Mouse (Mus musculus) ES-Bruce4 (cell line): Measurements from ENCODE around the gene Syngap1. TPM values are rescaled to one million over a fixed set of nuclear protein-coding genes. Genes with fewer than 3 reads are reported as not detected.

Source experiments
- H3K27ac ChIP-seq: 2 replicates; pipeline ENCODE4 v1.5.1; 2012; ENCODE audit warnings: low read length, inconsistent platforms; ENCODE audit not compliant: insufficient read depth
- H3K27me3 ChIP-seq: 2 replicates; pipeline ENCODE4 v1.6.1; 2012; ENCODE audit warnings: mild to moderate bottlenecking, low read length, inconsistent platforms; ENCODE audit not compliant: control insufficient read depth, poor library complexity, insufficient read depth, severe bottlenecking
- H3K36me3 ChIP-seq: 2 replicates; pipeline ENCODE4 v1.6.1; 2012; ENCODE audit warnings: inconsistent platforms, mild to moderate bottlenecking, low read length, moderate library complexity; ENCODE audit not compliant: control insufficient read depth, poor library complexity, insufficient read depth, severe bottlenecking
- H3K4me1 ChIP-seq: one replicate; pipeline ENCODE4 v1.8.1; 2011; ENCODE audit warnings: low read length; ENCODE audit not compliant: control insufficient read depth, insufficient read depth
- H3K4me3 ChIP-seq: 2 replicates; pipeline ENCODE4 v1.5.1; 2011; ENCODE audit warnings: low read depth, mild to moderate bottlenecking, low read length
- H3K9ac ChIP-seq: 2 replicates; pipeline ENCODE4 v1.6.1; 2012; ENCODE audit warnings: low read depth, mild to moderate bottlenecking, inconsistent platforms; ENCODE audit not compliant: poor library complexity, severe bottlenecking
- H3K9me3 ChIP-seq: replicated peaks from 2 replicates; pipeline ENCODE4 v1.6.1; 2012; ENCODE audit warnings: mild to moderate bottlenecking, low read length, inconsistent platforms; ENCODE audit not compliant: control insufficient read depth, poor library complexity, insufficient read depth, severe bottlenecking
- CTCF ChIP-seq: IDR thresholded peaks from one replicate; pipeline ENCODE4 v1.8.1; 2011; ENCODE audit warnings: low read depth, low read length
- EP300 ChIP-seq: IDR thresholded peaks from 2 replicates; pipeline ENCODE4 v1.6.1; 2011; ENCODE audit warnings: low read depth, low read length; ENCODE audit not compliant: insufficient read depth
- POLR2A ChIP-seq: IDR thresholded peaks from one replicate; pipeline ENCODE4 v1.8.1; 2011; ENCODE audit warnings: low read length; ENCODE audit not compliant: insufficient read depth
- polyA plus RNA-seq: library from polyadenylated mRNA; stranded (reverse); fragments of >200 nt; gene quantifications from 2 replicates; pipeline ENCODE4 v1.2.4, GENCODE M21; 2011; ENCODE audit warnings: low read depth; ENCODE audit not compliant: missing spikeins, insufficient read depth, insufficient read length

Syngap1 gene
- polyA plus RNA-seq, 1 experiment = 23.5 TPM

DNA sequence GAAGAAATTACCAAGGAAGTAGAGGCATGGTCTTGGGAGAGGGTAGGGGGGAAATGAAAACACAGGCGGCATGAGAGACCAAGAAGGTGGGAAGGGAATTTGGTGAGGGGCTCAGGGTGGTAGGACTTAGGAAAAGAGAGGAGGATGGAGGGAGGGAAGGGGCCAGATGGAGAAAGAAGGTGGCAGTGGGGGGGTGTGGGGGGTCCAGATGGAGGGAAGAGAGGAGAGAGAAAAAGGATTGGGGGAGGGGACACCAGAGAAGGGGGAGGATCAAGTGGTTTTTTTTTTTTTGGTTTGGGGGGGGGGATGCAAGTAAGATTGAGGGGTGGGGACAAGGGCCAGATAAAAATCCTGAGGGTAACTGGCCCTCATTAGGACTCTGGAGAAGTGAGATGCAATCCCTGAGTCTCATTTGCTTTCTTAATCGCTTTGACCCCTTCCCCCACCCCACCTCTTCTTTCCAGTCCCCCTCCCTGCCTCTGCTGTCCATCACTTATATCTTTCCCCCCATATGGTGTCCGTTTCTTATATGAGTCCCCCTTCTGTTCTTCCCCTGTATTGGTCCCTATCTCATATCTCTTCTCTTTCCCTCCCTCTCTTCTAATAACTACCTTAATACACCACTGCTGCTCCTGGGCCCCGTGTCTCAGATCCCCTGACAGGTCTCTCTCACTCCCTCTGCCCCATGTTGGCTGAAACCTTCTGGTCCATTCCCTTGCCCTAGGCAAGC lies 953 bp downstream of the Syngap1 start:
- Histone ChIP-seq H3K4me1 (no peaks in the 10 kb centered on the region), H3K36me3 (0 out of 2 replicates have a peak, but pooled peaks cover 5% of the 10 kb centered on the region), H3K27me3 (no peaks in the 10 kb centered on the region), H3K27ac (no peak overlapping the region), H3K4me3 (peak overlapping the region; percentile 54), H3K9ac (peak overlapping the region; percentile 79), H3K9me3 (no peaks in the 10 kb centered on the region)
- TF ChIP-seq POLR2A = no peak
- TF ChIP-seq CTCF = no peak

DNA sequence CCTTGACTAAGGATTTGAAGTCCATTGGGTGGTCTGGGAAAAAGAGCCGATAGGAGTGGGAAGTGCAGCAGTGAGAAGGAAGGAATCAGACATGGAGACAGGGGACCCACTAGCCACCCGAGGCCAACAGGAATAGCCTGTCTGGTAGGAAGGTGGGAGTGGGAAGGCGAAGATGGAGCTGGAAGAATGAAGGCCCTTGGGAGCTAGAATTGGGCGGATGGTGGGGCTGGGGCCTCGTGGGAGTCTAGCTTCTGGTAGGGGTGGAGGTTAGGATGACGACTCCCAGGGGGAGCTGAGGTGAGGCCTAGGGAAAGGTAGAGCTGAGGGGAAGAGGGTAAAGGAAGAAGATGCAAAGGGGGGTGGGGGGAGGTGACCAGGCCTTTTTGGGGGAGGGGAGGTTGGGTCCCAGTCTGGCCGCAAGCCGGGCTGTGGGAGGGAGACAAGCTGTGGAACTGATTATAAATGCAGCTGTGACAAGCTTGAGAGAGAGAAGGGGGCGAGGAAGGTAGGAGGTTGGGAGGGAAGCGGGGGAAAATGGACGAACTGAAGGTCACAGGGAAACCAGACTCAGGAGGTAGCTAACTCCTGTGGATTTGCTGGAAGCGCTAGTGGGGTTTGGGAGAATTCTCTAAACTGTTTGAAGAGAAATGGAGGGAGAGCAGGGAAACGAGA lies 4.9 kb downstream of the Syngap1 start:
- Histone ChIP-seq H3K9ac (peak overlapping the region; percentile 64), H3K36me3 (no peaks in the 10 kb centered on the region), H3K4me3 (peak overlapping the region; percentile 81), H3K9me3 (no peaks in the 10 kb centered on the region), H3K27ac (no peak overlapping the region), H3K27me3 (no peaks in the 10 kb centered on the region; the same call in 1 of the 2 replicates), H3K4me1 (no peaks in the 10 kb centered on the region)
- TF ChIP-seq CTCF = no peak
- no peak for TF ChIP-seq POLR2A
- TF ChIP-seq EP300 = no peak

DNA sequence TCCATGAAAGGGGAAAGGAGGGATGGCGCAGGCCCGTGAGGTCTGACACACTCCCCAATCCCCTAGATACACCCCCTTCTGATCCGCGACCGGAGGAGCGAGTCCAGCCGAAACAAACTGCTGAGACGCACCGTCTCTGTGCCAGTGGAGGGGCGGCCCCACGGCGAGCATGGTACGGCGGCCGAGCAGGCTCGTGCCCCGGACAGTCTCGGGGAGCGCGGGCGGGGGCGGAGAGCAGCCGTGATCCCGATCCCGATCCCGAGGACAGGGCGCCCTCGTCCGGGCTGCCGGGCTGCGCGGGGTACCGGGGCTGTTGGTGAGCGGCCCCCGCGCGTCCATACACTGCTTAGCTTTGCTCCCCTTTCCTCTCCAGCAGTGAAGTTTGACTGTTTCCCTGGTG lies 5.5 kb downstream of the Syngap1 start:
- H3K36me3 ChIP-seq = no peaks in the 10 kb centered on the region
- TF ChIP-seq EP300 (no peak), POLR2A (no peak), CTCF (peak; percentile 13)
- H3K4me3 ChIP-seq = peak overlapping the region; percentile 81
- H3K4me1 ChIP-seq = peaks cover 1% of the 10 kb centered on the region
- no peaks in the 10 kb centered on the region for H3K9me3 ChIP-seq
- H3K9ac ChIP-seq = peak overlapping the region; percentile 64
- no peaks in the 10 kb centered on the region; the same call in 1 of the 2 replicates for H3K27me3 ChIP-seq
- H3K27ac ChIP-seq = no peak overlapping the region

DNA sequence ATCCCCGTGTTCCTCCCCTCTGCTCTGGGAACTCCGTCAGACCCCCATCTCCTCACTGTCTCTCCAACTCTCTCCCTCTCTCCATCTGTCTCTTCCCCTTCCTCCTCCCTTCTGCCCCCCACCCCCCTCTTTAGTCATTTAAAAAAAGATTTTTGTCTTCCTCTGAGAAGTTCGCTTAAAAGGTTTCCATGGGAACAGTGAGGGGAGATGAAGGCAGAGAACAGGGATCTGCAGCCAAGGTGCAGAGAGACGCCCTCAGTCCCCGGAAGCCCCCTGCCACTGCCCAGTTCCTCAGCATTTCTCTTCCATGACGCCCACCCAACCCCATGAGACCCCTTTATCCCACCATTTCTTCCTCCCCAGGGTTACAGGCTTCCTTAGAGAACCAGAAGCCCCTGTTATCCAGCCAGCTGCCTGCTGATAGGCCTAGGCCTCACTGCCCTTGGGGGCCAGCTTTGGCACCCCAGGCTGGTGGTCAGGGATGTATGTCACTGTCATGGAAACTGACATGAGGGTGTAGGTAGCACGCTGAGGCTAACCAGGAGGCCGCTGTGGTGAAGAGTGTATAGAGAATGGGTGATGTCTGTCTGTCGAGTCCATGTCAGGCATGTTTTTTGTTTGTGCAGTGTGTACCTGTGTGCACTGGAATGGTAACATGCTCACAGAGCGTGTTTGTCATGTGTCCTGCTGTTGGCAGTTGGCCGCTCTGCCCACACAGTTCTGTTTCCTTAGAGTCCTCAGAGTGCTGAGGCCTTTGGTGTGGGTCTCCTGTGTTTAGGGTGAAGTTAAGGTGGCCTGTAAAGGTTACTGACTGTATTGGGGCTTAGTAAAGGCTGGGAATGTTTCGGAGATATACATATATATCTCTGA lies 6.4 kb downstream of the Syngap1 start:
- no peak overlapping the region for H3K4me3 ChIP-seq
- no peaks in the 10 kb centered on the region for H3K36me3 ChIP-seq
- peaks cover 1% of the 10 kb centered on the region for H3K4me1 ChIP-seq
- no peaks in the 10 kb centered on the region; the same call in 1 of the 2 replicates for H3K27me3 ChIP-seq
- no peak overlapping the region for H3K27ac ChIP-seq
- H3K9ac ChIP-seq = peak overlapping the region; percentile 64; the same call in 1 of the 2 replicates
- TF ChIP-seq EP300 = no peak
- TF ChIP-seq CTCF = no peak
- no peak for TF ChIP-seq POLR2A
- no peaks in the 10 kb centered on the region for H3K9me3 ChIP-seq

DNA sequence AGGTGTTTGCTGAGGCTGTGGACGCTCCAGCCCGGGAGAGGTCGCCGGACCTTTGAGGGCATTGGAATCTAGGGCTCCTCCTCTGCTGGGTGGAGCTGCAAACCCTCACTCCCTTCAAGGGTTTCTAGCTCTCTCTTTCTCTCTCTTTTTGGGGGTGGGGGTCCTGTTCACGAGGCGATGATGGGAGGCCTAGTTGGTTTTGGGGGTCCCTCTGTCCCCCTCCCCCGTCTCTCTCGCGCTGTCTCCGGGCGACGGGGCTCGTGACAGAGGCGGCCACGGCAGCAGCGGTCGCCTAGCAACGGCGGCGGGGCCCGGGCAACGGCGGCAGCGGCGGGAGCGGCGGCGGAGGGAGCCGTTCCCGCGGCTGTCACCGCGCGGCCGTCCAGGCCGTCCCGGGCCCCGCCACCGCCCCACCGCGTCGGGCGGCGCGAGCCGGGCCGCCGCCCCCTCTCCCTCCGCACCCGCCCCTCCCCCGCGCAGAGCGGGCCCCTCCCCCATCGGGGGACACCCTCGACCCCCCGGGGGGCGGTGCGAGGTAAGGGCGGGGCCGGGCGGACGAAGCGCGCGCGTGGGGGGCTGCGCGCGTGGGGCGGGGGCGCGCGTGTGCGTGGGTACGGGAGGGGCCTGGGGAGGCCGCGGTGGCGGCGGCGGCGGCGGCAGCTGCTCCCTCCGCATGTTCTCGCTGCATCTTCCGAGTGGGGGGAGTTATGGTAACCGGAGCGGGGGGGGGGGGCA lies 7.4 kb downstream of the Syngap1 start:
- no peaks in the 10 kb centered on the region for H3K36me3 ChIP-seq
- H3K4me1 ChIP-seq = peaks cover 1% of the 10 kb centered on the region
- H3K4me3 ChIP-seq = peak overlapping the region; percentile 72
- TF ChIP-seq POLR2A (no peak), EP300 (no peak), CTCF (no peak)
- no peaks in the 10 kb centered on the region; the same call in 1 of the 2 replicates for H3K27me3 ChIP-seq
- H3K9me3 ChIP-seq = no peaks in the 10 kb centered on the region
- H3K9ac ChIP-seq = peak overlapping the region; percentile 71
- no peak overlapping the region for H3K27ac ChIP-seq
